Mouse (Mus musculus) bone marrow macrophage, adult 2 months (primary cell): Measurements from ENCODE around the gene Sept8. TPM values are rescaled to one million over a fixed set of nuclear protein-coding genes. Genes with fewer than 3 reads are reported as not detected.

ENCODE experiments used
- H3K27ac ChIP-seq: 2 replicates; pipeline ENCODE4 v1.5.1; 2012; ENCODE audit warnings: low read depth, low read length; ENCODE audit not compliant: insufficient read depth
- H3K4me1 ChIP-seq: 2 replicates; pipeline ENCODE4 v1.6.1; 2012; ENCODE audit warnings: low read length; ENCODE audit not compliant: control insufficient read depth, insufficient read depth
- H3K4me3 ChIP-seq: 2 replicates; pipeline ENCODE4 v1.5.1; 2012; ENCODE audit warnings: mild to moderate bottlenecking, low read length, moderate library complexity; ENCODE audit not compliant: insufficient read depth
- CTCF ChIP-seq: IDR thresholded peaks from 2 replicates; pipeline ENCODE4 v1.5.1; 2012; ENCODE audit warnings: low read depth, mild to moderate bottlenecking, low read length, moderate library complexity
- POLR2A ChIP-seq: IDR thresholded peaks from 2 replicates; pipeline ENCODE4 v1.6.1; 2012; ENCODE audit warnings: mild to moderate bottlenecking, low read depth, low read length, borderline replicate concordance
- polyA plus RNA-seq: library from polyadenylated mRNA; stranded (reverse); fragments of >200 nt; gene quantifications from 2 replicates; pipeline ENCODE4 v1.2.4, GENCODE M21; 2012; ENCODE audit not compliant: missing spikeins, insufficient read depth, insufficient read length

The Sept8 gene
- polyA plus RNA-seq, 1 experiment: 70.0 TPM

- H3K27ac ChIP-seq: no peak overlapping the region
- TF ChIP-seq POLR2A (no peak), CTCF (no peak)
- H3K4me3 ChIP-seq: no peak overlapping the region
- peaks cover 41% of the 10 kb centered on the region for H3K4me1 ChIP-seq
These were observed 22.1 kb upstream of the Sept8 start for GRCm38 (mm10) chr11:53496946-53497345.

- Histone ChIP-seq H3K4me3 (no peak overlapping the region), H3K4me1 (peaks cover 38% of the 10 kb centered on the region), H3K27ac (no peak overlapping the region)
- TF ChIP-seq CTCF (no peak), POLR2A (no peak)
These were observed 18.5 kb upstream of the Sept8 start for GRCm38 (mm10) chr11:53500569-53500968.

- TF ChIP-seq POLR2A: no peak
- TF ChIP-seq CTCF: no peak
- peaks cover 31% of the 10 kb centered on the region for H3K4me1 ChIP-seq
- no peak overlapping the region for H3K27ac ChIP-seq
- H3K4me3 ChIP-seq: no peak overlapping the region
These were observed 16.9 kb upstream of the Sept8 start for GRCm38 (mm10) chr11:53502039-53502765.

GRCm38 (mm10) chr11:53503738-53504137, 15.3 kb upstream of the Sept8 start:
- no peak overlapping the region for H3K4me3 ChIP-seq
- no peak overlapping the region for H3K27ac ChIP-seq
- peaks cover 44% of the 10 kb centered on the region for H3K4me1 ChIP-seq
- TF ChIP-seq POLR2A (no peak), CTCF (no peak)

- H3K4me1 ChIP-seq: peaks cover 44% of the 10 kb centered on the region
These were observed 14.7 kb upstream of the Sept8 start for GRCm38 (mm10) chr11:53504376-53504775.

GRCm38 (mm10) chr11:53505026-53505663, 13.9 kb upstream of the Sept8 start:
- TF ChIP-seq CTCF: no peak
- TF ChIP-seq POLR2A: no peak
- peaks cover 44% of the 10 kb centered on the region for H3K4me1 ChIP-seq
- no peak overlapping the region for H3K27ac ChIP-seq
- H3K4me3 ChIP-seq: no peak overlapping the region

More at GRCm38 (mm10) chr11:53504376-53504775, 14.7 kb upstream of the Sept8 start:
- Histone ChIP-seq H3K27ac (no peak overlapping the region), H3K4me3 (no peak overlapping the region)
- TF ChIP-seq CTCF: no peak
- TF ChIP-seq POLR2A: no peak

GRCm38 (mm10) chr11:53507098-53507805, 11.8 kb upstream of the Sept8 start:
- Histone ChIP-seq H3K4me1 (peaks cover 38% of the 10 kb centered on the region), H3K27ac (no peak overlapping the region), H3K4me3 (no peak overlapping the region)
- TF ChIP-seq CTCF (no peak), POLR2A (no peak)

GRCm38 (mm10) chr11:53508152-53508551, 10.9 kb upstream of the Sept8 start:
- Histone ChIP-seq H3K4me1 (peaks cover 34% of the 10 kb centered on the region), H3K4me3 (no peak overlapping the region), H3K27ac (no peak overlapping the region)
- no peak for TF ChIP-seq POLR2A

- TF ChIP-seq POLR2A: no peak
- TF ChIP-seq CTCF: no peak
- Histone ChIP-seq H3K4me3 (no peak overlapping the region), H3K27ac (no peak overlapping the region), H3K4me1 (peaks cover 30% of the 10 kb centered on the region)
These were observed 10.5 kb upstream of the Sept8 start for GRCm38 (mm10) chr11:53508591-53508990.

- TF ChIP-seq POLR2A (no peak), CTCF (no peak)
- Histone ChIP-seq H3K27ac (no peak overlapping the region), H3K4me1 (peaks cover 16% of the 10 kb centered on the region), H3K4me3 (no peak overlapping the region)
These were observed 8.7 kb upstream of the Sept8 start for GRCm38 (mm10) chr11:53510351-53510750.
